Mouse (Mus musculus): ENCODE data around the gene Zdhhc23. TPM values are rescaled to one million over a fixed set of nuclear protein-coding genes. Genes with fewer than 3 reads are reported as not detected.
A peak's percentile ranks its signal among the peaks of the same experiment; 100 is the strongest.

The Zdhhc23 gene
- total RNA-seq (2021): 10 to 100 TPM; 30.6 to 33.7 TPM

DNA sequence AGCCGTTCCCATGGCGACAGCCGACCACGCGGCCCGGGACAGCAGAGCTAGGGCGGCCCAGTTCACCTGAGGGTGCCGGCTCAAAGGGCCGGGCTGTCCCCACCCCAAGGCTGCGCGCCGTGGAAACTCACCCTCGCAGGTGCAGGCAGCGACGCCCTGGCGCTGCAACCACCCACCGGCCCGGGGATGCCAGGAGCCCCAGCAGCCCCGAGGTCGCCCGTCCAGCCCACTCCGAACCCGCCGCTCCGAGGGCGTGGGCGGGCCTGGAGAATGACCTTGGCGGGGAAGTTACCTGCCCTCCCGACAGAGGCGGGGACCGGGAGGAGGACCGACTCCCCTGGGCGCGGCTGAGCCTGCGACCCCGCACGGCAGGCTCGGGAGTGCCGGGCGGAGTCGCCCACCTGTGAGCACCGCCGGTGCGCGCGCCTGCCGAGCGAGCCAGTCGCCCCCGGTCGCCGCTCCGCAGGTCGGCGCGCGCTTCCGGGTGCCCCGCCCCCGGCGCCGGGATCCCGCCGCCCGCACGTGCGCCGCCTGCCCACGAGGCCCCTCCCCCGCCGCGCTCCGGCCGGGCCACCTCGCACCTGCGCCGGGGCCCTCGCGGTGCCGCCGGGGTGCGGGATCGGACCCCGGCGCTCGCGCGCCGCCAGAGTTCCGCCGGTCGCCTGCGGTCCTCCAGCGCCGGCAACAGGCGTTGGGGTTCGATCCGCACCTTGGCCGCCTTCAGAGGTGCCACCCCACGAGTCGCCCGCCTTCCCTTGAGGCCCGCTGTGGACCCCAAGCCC, at the start of gene Zdhhc23:
TSS of gene Zdhhc23 (minus strand) at position 464 of the 782 bp plus-strand sequence.
- DNase-seq (ENCODE audit: extremely low spot score in 1 of 2, low spot score in 2 of 2): peak in 1 of 2 experiments; percentile 58
- intact Hi-C loops (cut with DNase I): no loop called here

DNA sequence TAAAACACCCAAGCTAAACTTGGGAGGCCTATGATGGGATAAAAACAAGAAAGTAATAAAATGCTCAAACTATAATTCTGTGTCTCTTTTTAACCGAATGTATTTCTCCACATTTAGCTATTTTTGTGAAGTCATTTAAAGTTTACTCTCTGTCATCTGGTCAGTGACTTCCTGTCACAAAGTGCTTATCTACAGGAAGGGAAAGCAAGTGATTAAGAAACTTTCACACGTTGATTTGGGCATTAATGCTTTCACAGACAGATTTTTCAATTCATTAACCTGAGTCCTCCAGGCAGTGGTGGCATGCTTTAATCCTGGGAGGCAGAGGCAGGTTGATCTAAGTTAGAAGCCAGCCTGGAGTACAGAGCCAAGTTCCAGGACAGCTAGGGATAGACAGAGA, 49.7 kb upstream of the Zdhhc23 start:
- intact Hi-C loops (cut with DNase I): no loop called here

GRCm38 (mm10) chr16:44026822-44027221, 47.2 kb upstream of the Zdhhc23 start:
- DNase-seq (ENCODE audit: extremely low spot score in 1 of 2, low spot score in 2 of 2): no peak
- intact Hi-C loops (cut with DNase I): no loop called here

More for the DNA sequence above, 49.7 kb upstream of the Zdhhc23 start:
- no peak for DNase-seq (ENCODE audit: extremely low spot score in 1 of 2, low spot score in 2 of 2)

- intact Hi-C loops (cut with DNase I): no loop called here
- no peak for DNase-seq (ENCODE audit: extremely low spot score in 1 of 2, low spot score in 2 of 2)
Observed at GRCm38 (mm10) chr16:44026210-44026609, 46.6 kb upstream of the Zdhhc23 start.

- intact Hi-C loops (cut with DNase I): no loop called here
- no peak for DNase-seq (ENCODE audit: extremely low spot score in 1 of 2, low spot score in 2 of 2)
Observed at GRCm38 (mm10) chr16:44018986-44019548, 39.5 kb upstream of the Zdhhc23 start.

- no peak for DNase-seq (ENCODE audit: extremely low spot score in 1 of 2, low spot score in 2 of 2)
- intact Hi-C loops (cut with DNase I): no loop called here
Observed at GRCm38 (mm10) chr16:44018372-44018771, 38.8 kb upstream of the Zdhhc23 start.

GRCm38 (mm10) chr16:44017707-44018106, 38.1 kb upstream of the Zdhhc23 start:
- intact Hi-C loops (cut with DNase I): no loop called here
- DNase-seq (ENCODE audit: extremely low spot score in 1 of 2, low spot score in 2 of 2): no peak

DNA sequence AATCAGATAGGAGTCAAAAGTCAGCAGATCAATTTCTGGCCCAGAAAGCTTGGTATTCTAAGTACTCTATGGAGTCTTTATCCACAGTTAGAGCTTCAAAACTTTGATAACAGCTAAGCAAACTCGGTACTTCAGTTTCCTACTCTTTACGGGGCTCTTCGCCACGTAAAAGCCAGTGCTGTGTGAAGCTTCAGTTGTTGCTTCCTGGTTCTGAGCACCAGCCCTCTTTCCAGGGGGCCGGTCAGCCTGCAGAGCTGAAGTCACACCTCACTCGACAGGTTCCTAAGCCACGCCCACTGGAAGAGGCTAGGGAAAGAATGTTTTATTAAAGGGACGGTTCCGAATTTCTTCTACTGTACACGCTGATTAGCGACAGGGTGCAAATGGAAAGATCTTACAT, 36.6 kb upstream of the Zdhhc23 start:
- intact Hi-C loops (cut with DNase I): no loop called here

GRCm38 (mm10) chr16:44015416-44016158, 36.0 kb upstream of the Zdhhc23 start:
- intact Hi-C loops (cut with DNase I): no loop called here
- no peak for DNase-seq (ENCODE audit: extremely low spot score in 1 of 2, low spot score in 2 of 2)

More for the DNA sequence above, 36.6 kb upstream of the Zdhhc23 start:
- no peak for DNase-seq (ENCODE audit: extremely low spot score in 1 of 2, low spot score in 2 of 2)

DNA sequence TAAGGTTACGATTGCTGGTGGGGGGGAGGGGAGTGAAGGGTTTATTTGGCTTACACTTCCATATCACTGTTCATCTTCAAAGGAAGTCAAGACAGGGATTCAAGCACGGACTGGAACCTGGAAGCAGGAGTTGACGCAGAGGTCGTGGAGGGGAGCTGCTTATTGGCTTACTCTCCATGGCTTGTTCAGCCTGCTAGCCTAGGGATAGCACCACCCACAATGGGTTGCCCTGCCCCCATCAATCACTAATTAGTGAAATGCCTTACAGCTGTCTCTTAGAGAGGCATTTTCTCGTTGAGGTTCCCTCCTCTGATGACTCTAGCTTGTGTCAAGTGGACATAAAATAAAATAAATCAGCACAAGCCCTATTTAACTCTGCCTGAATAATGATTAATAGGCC, 31.4 kb upstream of the Zdhhc23 start:
- DNase-seq (ENCODE audit: extremely low spot score in 1 of 2, low spot score in 2 of 2): no peak

DNA sequence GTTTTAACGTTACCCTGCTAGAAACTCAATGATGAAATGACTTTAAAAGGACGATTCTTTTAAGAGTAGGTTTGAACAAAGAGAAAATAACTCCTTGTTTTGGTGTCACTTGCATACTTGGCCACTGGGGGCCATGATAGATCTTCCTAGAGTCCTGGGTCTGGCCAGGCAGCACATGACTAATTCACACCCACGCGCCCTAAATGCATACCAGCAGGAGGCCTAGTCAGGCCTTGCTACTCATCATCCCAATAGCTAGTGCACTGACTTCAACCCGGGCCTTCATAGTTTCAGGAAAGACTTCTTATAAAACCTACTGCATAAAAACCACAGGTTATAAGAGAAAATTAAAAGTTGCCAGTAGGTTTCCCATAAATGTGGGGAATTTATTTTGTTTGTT, 22.5 kb upstream of the Zdhhc23 start:
- DNase-seq (ENCODE audit: extremely low spot score in 1 of 2, low spot score in 2 of 2): no peak
- intact Hi-C loops (cut with DNase I): no loop called here

More for the DNA sequence above, 31.4 kb upstream of the Zdhhc23 start:
- intact Hi-C loops (cut with DNase I): no loop called here

DNA sequence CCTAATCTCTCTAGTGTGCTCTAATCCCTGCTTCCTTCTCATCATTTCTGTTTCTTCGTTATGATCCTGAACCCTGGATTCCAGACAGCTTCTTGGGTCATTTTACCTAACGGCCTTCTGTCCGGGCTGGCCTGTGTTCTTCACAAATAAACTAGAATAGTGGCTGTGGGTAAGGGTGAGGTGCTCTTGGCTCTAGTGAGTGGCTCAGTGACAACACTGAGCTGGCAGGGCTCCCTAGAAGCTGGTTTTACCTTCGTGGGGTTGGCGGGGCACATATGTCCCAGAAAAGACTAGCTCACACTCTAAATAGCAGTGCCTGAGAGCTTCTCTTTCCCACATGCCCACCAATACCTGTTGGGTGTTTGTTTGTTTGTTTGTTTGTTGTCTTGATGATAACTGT, 19.9 kb upstream of the Zdhhc23 start:
- DNase-seq (ENCODE audit: extremely low spot score in 1 of 2, low spot score in 2 of 2): no peak
- intact Hi-C loops (cut with DNase I): no loop called here

- no peak for DNase-seq (ENCODE audit: extremely low spot score in 1 of 2, low spot score in 2 of 2)
- intact Hi-C loops (cut with DNase I): no loop called here
Observed at GRCm38 (mm10) chr16:43999111-43999510, 19.5 kb upstream of the Zdhhc23 start.

DNA sequence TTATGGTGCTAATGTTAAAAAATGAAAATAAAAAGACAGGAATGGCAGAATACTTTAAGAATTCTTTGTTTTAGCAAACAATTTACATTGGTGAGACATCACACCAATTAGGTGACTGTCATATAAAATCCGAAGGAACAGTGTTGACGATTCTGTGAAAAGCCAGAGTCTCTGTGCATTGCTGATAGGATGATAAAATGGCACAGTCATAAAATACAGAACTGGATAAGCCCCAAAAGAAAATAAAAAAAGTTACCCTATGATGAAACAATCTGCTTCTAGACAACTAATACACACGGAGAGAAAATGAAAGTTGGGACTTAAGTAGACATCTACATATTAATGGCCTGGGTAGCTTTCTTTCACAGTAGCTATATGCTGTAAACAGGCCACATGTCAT, 15.0 kb upstream of the Zdhhc23 start:
- DNase-seq (ENCODE audit: extremely low spot score in 1 of 2, low spot score in 2 of 2): no peak
- intact Hi-C loops (cut with DNase I): no loop called here

DNA sequence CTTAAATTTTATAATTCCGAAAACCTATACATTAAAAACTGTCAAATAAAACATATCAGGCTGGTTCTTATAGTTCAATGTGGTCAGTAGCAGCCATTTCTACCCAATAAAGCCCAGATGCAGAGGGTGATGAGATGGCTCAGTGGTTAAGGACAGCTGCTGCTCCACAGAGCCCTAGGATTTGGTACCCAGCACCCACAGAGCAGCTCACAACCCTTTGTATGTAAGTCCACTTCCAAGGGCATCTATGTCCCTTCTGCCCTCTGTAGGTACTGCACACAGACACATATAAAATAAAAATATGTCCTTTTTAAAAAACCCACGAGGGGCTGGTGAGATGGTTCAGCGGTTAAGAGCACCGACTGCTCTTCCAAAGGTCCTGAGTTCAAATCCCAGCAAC, 6.7 kb upstream of the Zdhhc23 start:
- no peak for DNase-seq (ENCODE audit: extremely low spot score in 1 of 2, low spot score in 2 of 2)
- intact Hi-C loops (cut with DNase I): no loop called here

DNA sequence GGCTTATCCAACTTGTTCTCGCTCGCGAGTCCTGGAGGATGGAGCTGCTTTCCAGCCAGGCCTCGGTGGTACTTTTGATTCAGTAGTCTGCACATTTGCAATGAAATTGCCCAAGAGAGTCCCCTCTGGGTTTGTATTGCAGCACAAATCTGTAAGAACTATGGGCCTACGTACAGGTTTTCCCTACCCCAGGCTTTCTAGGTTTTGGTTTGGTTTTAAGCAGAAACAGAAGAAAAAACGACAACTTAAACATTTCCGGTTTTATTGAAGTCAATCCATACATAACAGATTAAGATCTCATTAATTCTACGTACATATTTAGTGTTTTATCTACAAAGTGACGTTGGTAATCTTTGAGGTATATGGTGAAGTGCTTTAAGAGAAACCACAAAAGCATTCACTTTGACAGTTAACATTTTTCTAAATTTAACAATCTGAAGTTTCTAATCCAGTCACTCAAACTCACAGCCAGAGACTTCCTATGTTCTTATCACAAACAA, 569 bp upstream of the Zdhhc23 start:
- DNase-seq (ENCODE audit: extremely low spot score in 1 of 2, low spot score in 2 of 2): no peak
- intact Hi-C loops (cut with DNase I): no loop called here

GRCm38 (mm10) chr16:43979010-43979327, 622 bp downstream of the Zdhhc23 start:
- DNase-seq (ENCODE audit: extremely low spot score in 1 of 2, low spot score in 2 of 2): no peak
- intact Hi-C loops (cut with DNase I): no loop called here

GRCm38 (mm10) chr16:43973606-43974220, 5.9 kb downstream of the Zdhhc23 start:
- DNase-seq (ENCODE audit: extremely low spot score in 1 of 2, low spot score in 2 of 2): no peak
- intact Hi-C loops (cut with DNase I): no loop called here

DNA sequence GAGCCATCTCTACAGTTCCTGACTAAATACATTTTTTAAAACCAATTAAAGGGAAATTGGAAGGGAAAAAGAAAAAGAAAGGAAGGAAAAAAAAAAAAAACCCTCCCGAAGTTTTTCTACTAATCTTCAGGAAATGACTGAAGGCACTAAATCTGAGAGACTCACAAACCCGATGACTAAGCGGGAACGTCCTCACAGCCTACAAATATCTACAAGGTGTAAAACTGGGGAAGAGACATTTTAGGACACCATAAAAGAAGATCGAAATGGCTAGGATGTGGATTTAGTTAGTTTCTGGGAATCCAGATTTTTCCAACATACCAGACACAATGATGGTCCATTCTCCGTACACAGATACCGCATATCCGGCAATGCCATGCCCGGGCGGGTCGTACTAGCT, 6.4 kb downstream of the Zdhhc23 start:
- DNase-seq (ENCODE audit: extremely low spot score in 1 of 2, low spot score in 2 of 2): no peak
- intact Hi-C loops (cut with DNase I): no loop called here
